Mouse (Mus musculus) C2C12 (cell line): Measurements from ENCODE around the gene Rbm4b. TPM values are rescaled to one million over a fixed set of nuclear protein-coding genes. Genes with fewer than 3 reads are reported as not detected.

ENCODE experiments used
- H3K27me3 ChIP-seq: one replicate; pipeline ENCODE4 v1.6.1; 2011; ENCODE audit not compliant: control insufficient read depth, insufficient read depth, insufficient read length
- H3K36me3 ChIP-seq: one replicate; pipeline ENCODE4 v1.6.1; 2011; ENCODE audit not compliant: control insufficient read depth, insufficient read depth
- H3K4me3 ChIP-seq: one replicate; pipeline ENCODE4 v1.5.1; 2011; ENCODE audit warnings: mild to moderate bottlenecking, control low read depth; ENCODE audit not compliant: poor library complexity, insufficient read depth, severe bottlenecking
- H3K79me2 ChIP-seq: one replicate; pipeline ENCODE4 v1.6.1; 2011; ENCODE audit not compliant: control insufficient read depth, insufficient read depth
- H3K79me3 ChIP-seq: one replicate; pipeline ENCODE4 v1.6.1; 2011; ENCODE audit warnings: low read depth, control low read depth
- H3ac ChIP-seq: one replicate; pipeline ENCODE3; 2011; ENCODE audit warnings: low read depth; ENCODE audit not compliant: control insufficient read depth, insufficient read length
- CEBPB ChIP-seq: IDR thresholded peaks from one replicate; pipeline ENCODE4 v1.6.1; 2011; ENCODE audit warnings: low read depth, mild to moderate bottlenecking, control low read depth, moderate library complexity
- CTCF ChIP-seq: IDR thresholded peaks from one replicate; pipeline ENCODE4 v1.5.1; 2011; ENCODE audit not compliant: control insufficient read depth, insufficient read depth, insufficient read length
- FOSL1 ChIP-seq: IDR thresholded peaks from one replicate; pipeline ENCODE4 v1.8.0; 2011; ENCODE audit warnings: mild to moderate bottlenecking, low read length; ENCODE audit not compliant: poor library complexity, insufficient read depth, severe bottlenecking
- MAX ChIP-seq: IDR thresholded peaks from one replicate; pipeline ENCODE4 v1.6.1; 2011; ENCODE audit warnings: mild to moderate bottlenecking, control low read depth
- MYOD1 ChIP-seq: IDR thresholded peaks from one replicate; pipeline ENCODE4 v1.6.1; 2011; ENCODE audit warnings: low read depth; ENCODE audit not compliant: control insufficient read depth, insufficient read length
- MYOG ChIP-seq: IDR thresholded peaks from one replicate; pipeline ENCODE4 v1.6.1; 2011; ENCODE audit not compliant: control insufficient read depth, insufficient read length; ENCODE audit errors: extremely low read depth
- USF1 ChIP-seq: IDR thresholded peaks from one replicate; pipeline ENCODE4 v1.6.1; 2011; ENCODE audit warnings: low read depth, mild to moderate bottlenecking, control low read depth, moderate library complexity
- polyA plus RNA-seq: library from polyadenylated mRNA; unstranded; fragments of >200 nt; fragmentation: generic; extraction: Trizol; gene quantifications from one replicate; pipeline ENCODE4 v1.2.1, GENCODE M21; 2012; ENCODE audit warnings: missing spikeins

The Rbm4b gene
- polyA plus RNA-seq, 1 experiment, result 8.8 TPM

DNA sequence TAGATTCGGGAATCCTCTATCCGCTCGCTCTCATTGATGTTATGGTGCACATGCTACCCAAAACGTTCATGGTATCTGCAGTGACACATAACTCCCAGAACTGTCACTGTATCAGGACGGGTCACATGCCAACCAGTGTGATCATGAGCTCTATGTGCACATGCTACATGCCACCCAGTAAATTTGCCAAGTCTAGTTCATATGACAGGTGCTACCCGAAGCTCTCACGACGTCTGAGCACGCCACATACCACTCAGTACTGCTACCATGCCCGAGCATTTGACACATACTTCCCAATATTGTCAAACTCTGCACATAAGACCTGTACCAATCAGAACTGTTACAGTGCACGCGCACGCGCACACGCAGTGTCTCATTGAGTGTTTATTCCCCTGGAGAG is 36.2 kb upstream of the Rbm4b start:
- no peak for TF ChIP-seq FOSL1
- no peak for TF ChIP-seq MYOD1
- no peak for TF ChIP-seq MAX
- TF ChIP-seq MYOG, result no peak
- no peak for TF ChIP-seq CEBPB
- TF ChIP-seq USF1, result no peak
- TF ChIP-seq CTCF, result no peak
- no peak overlapping the region for H3ac ChIP-seq
- H3K79me2 ChIP-seq, result no peaks in the 10 kb centered on the region
- no peaks in the 10 kb centered on the region for H3K36me3 ChIP-seq
- no peaks in the 10 kb centered on the region for H3K27me3 ChIP-seq
- H3K4me3 ChIP-seq, result no peak overlapping the region
- H3K79me3 ChIP-seq, result no peaks in the 10 kb centered on the region

DNA sequence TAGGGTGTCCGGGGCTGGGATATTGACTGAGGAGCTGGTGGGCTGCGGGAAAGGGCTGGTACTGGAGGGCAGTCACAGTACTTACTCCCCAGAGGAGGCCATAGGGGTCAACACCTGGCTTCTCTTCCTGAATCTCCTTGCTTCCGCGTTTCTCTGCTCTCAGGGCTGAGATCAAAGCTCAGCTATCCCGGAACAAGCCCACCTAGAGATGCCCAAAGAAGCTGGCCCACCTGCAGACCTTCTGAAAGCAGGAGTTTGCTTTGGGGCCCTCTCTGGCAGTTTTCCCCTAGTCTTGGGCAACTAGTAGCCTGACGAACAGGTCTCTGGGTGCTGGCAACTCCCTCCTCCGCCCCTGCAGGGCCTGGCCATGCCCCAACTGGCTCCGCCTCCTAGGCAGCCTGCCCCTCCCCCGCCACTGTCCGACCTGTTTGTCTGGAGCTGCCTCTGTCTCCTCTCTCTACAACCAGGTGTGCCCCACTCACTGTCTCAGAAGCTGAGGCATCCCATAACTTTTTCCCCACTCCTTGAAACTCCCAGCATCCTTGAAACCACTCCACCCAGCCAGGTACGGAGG is 35.5 kb upstream of the Rbm4b start:
- Histone ChIP-seq H3K79me3 (no peaks in the 10 kb centered on the region), H3K4me3 (no peak overlapping the region), H3K27me3 (no peaks in the 10 kb centered on the region), H3K36me3 (no peaks in the 10 kb centered on the region), H3K79me2 (no peaks in the 10 kb centered on the region), H3ac (no peak overlapping the region)
- TF ChIP-seq MYOD1 (no peak), MAX (no peak), CTCF (no peak), MYOG (no peak), USF1 (no peak), CEBPB (no peak), FOSL1 (no peak)

DNA sequence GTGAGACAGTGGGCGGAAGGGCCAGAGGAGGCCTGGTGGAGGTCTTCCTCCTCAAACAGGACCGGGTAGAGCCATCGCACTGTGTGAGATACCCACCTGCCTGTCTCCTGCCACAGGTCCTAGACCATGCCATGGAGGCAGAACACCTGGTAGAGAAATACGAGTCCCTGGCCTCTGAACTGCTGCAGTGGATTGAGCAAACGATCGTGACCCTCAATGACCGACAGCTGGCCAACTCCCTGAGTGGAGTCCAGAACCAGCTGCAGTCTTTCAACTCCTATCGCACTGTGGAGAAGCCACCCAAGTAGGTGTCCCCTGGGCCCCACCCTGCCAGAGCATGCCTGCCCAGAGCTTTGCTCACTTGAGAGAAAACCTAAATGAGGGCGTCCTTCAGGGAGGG is 27.1 kb upstream of the Rbm4b start:
- Histone ChIP-seq H3K4me3 (no peak overlapping the region), H3ac (no peak overlapping the region), H3K27me3 (no peaks in the 10 kb centered on the region), H3K79me2 (no peaks in the 10 kb centered on the region), H3K79me3 (no peaks in the 10 kb centered on the region), H3K36me3 (no peaks in the 10 kb centered on the region)
- no peak for TF ChIP-seq MYOG

DNA sequence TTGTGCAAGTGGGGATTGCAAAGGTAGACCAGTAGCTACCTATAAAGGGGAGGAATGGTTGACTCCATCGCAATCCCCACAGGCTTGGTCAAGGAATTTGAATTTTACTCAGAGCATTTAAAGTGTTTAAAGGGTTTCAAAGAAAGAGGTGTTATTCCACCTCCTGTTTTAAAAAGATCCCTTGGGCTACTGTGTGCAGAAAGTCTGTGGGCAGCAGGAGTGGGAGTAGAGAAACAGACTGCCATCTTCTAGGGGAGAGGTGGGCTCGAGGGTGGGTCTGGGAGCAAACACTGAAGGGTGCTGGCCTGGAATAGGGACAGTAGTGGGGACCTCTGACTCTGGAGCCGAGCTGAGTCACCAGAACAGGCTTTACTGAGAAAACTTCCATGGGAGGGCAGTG is 23.2 kb upstream of the Rbm4b start:
- Histone ChIP-seq H3K27me3 (no peaks in the 10 kb centered on the region), H3K79me3 (no peaks in the 10 kb centered on the region), H3K36me3 (no peaks in the 10 kb centered on the region), H3ac (no peak overlapping the region), H3K79me2 (no peaks in the 10 kb centered on the region), H3K4me3 (no peak overlapping the region)
- TF ChIP-seq MYOG (no peak), CTCF (no peak), MYOD1 (no peak), MAX (no peak), CEBPB (no peak), USF1 (no peak), FOSL1 (no peak)

DNA sequence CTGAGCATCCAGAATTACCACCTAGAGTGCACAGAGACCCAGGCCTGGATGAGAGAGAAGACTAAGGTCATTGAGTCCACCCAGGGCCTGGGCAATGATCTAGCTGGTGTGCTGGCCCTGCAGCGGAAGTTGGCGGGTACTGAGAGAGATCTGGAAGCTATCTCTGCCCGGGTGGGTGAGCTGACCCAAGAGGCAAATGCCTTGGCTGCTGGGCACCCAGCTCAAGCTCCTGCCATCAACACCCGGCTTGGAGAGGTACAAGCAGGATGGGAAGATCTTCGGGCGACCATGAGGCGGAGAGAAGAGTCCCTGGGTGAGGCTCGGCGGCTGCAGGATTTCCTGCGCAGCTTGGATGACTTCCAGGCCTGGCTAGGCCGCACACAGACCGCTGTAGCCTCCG is 18.4 kb upstream of the Rbm4b start:
- no peaks in the 10 kb centered on the region for H3K79me3 ChIP-seq
- no peaks in the 10 kb centered on the region for H3K36me3 ChIP-seq
- TF ChIP-seq FOSL1 (no peak), CEBPB (no peak), USF1 (no peak), MYOG (no peak), MYOD1 (no peak), CTCF (no peak), MAX (no peak)
- no peaks in the 10 kb centered on the region for H3K27me3 ChIP-seq
- H3ac ChIP-seq, result no peak overlapping the region
- no peak overlapping the region for H3K4me3 ChIP-seq
- H3K79me2 ChIP-seq, result no peaks in the 10 kb centered on the region

DNA sequence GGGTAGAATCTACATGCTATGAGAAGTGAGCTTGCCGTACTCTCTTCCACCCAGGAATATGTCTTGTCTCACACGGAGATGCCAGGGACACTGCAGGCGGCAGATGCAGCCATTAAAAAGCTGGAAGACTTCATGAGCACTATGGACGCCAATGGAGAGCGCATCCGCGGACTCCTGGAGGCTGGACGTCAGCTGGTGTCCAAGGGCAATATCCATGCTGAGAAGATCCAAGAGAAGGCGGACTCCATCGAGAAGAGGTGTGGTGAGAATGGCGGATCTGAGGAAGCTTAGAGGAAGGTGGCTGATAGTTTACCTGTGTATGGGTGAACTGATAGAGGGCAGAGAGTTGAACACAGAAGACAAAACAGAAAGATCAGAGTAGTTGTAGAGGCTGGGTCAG is 17.2 kb upstream of the Rbm4b start:
- H3K27me3 ChIP-seq, result no peaks in the 10 kb centered on the region
- no peak for TF ChIP-seq CTCF
- TF ChIP-seq MYOD1, result no peak
- no peak for TF ChIP-seq FOSL1
- no peak for TF ChIP-seq MAX
- no peak for TF ChIP-seq USF1
- TF ChIP-seq CEBPB, result no peak
- no peak for TF ChIP-seq MYOG
- H3K79me2 ChIP-seq, result no peaks in the 10 kb centered on the region
- H3K4me3 ChIP-seq, result no peak overlapping the region
- H3K36me3 ChIP-seq, result no peaks in the 10 kb centered on the region
- no peak overlapping the region for H3ac ChIP-seq
- no peaks in the 10 kb centered on the region for H3K79me3 ChIP-seq
